Mouse (Mus musculus) myocyte (in vitro differentiated cells): ENCODE results near the gene Sel1l.

Source experiments
- MYOD1 ChIP-seq, 3 experiments: IDR thresholded peaks; one replicate each; pipeline ENCODE4 v1.6.1; 2011; ENCODE audit warnings: control low read depth in 2 of 3, low read depth in 2 of 3, mild to moderate bottlenecking in 2 of 3, moderate library complexity in 1 of 3; ENCODE audit not compliant: insufficient read length in 2 of 3, control insufficient read depth in 1 of 3
- POLR2A ChIP-seq: IDR thresholded peaks from one replicate; pipeline ENCODE4 v1.6.1; 2011; ENCODE audit warnings: low read depth, mild to moderate bottlenecking, control low read depth, moderate library complexity; ENCODE audit not compliant: insufficient read length
- TCF12 ChIP-seq: IDR thresholded peaks from one replicate; pipeline ENCODE4 v1.6.1; 2011; ENCODE audit warnings: mild to moderate bottlenecking, control low read depth; ENCODE audit not compliant: poor library complexity, insufficient read depth, severe bottlenecking

DNA sequence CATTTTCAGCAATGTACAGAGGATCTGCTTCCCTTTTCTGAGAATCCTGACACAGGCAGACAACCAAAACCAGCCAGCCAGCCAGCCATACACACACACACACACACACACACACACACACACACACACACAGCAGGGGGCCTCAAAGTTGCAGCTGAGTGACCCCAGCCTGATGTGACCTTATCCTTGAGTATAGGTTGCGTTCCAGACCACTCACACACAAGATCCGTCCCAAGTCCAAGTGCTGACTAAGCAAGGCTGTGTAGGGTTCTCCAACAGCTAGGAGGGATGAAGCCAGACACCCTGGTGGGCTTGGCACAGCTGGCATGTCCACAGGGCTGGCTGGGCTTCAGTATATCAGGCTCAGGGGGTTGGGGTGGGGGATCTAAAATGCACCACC lies 84.5 kb downstream of the Sel1l start:
- no peak for TF ChIP-seq MYOD1 (IDR thresholded peaks at IDR 0.05; ENCODE audit: control insufficient read depth in 1 of 3, insufficient read length in 2 of 3, low read depth in 2 of 3)
- no peak for TF ChIP-seq POLR2A
- TF ChIP-seq TCF12: no peak
